Mouse (Mus musculus) MEL (cell line): ENCODE results near the gene 4930512M02Rik.

Experiments used
- CHD2 ChIP-seq: IDR thresholded peaks from 2 replicates; pipeline ENCODE4 v1.6.1; 2011; ENCODE audit warnings: low read length, improper control_type of control experiment
- CTCF ChIP-seq, 3 experiments: IDR thresholded peaks in 2 of 3; conservative IDR thresholded peaks in 1 of 3; 2 replicates each; pipeline ENCODE4 v1.5.1; 2011 to 2012; ENCODE audit warnings: low read length in 3 of 3, low read depth in 2 of 3, mild to moderate bottlenecking in 2 of 3, improper control_type of control experiment in 1 of 3, inconsistent platforms in 1 of 3, mixed read lengths in 1 of 3, moderate library complexity in 1 of 3; ENCODE audit not compliant: control insufficient read depth in 1 of 3, insufficient read depth in 1 of 3, poor library complexity in 1 of 3, severe bottlenecking in 1 of 3
- ELF1 ChIP-seq: IDR thresholded peaks from 2 replicates; pipeline ENCODE4 v1.6.1; 2014; ENCODE audit warnings: low read depth, mild to moderate bottlenecking, inconsistent platforms, low read length, improper control_type of control experiment, moderate library complexity
- MAFK ChIP-seq: IDR thresholded peaks from 2 replicates; pipeline ENCODE4 v1.6.1; 2011; ENCODE audit warnings: low read depth, mild to moderate bottlenecking, low read length, improper control_type of control experiment, borderline replicate concordance
- MXI1 ChIP-seq: IDR thresholded peaks from 2 replicates; pipeline ENCODE4 v1.6.1; 2011; ENCODE audit warnings: mild to moderate bottlenecking, low read depth, low read length, improper control_type of control experiment
- MYC ChIP-seq: IDR thresholded peaks from 2 replicates; pipeline ENCODE4 v1.6.1; 2011; ENCODE audit warnings: low read depth, mild to moderate bottlenecking, low read length, improper control_type of control experiment, moderate library complexity
- NELFE ChIP-seq: IDR thresholded peaks from 2 replicates; pipeline ENCODE4 v1.6.1; 2011; ENCODE audit warnings: low read depth, low read length, improper control_type of control experiment
- POLR2A ChIP-seq, 2 experiments: IDR thresholded peaks; 2 replicates each; pipeline ENCODE4 v1.6.1; 2011 to 2012; ENCODE audit warnings: low read length in 2 of 2, mild to moderate bottlenecking in 2 of 2, control low read depth in 1 of 2, improper control_type of control experiment in 1 of 2, low read depth in 1 of 2, moderate library complexity in 1 of 2; ENCODE audit not compliant: control insufficient read depth in 1 of 2, insufficient read depth in 1 of 2, poor library complexity in 1 of 2
- TAL1 ChIP-seq: IDR thresholded peaks from 2 replicates; pipeline ENCODE4 v1.6.1; 2012; ENCODE audit warnings: mild to moderate bottlenecking, inconsistent platforms, low read length, moderate library complexity, mixed read lengths
- ZNF384 ChIP-seq: IDR thresholded peaks from 2 replicates; pipeline ENCODE4 v1.6.1; 2012; ENCODE audit warnings: low read depth, mild to moderate bottlenecking, inconsistent platforms, low read length, improper control_type of control experiment

- TF ChIP-seq CTCF (IDR thresholded peaks at IDR 0.05 in 2 of 3, conservative IDR thresholded peaks at IDR 0.05 in 1 of 3; ENCODE audit: control insufficient read depth in 1 of 3, insufficient read depth in 1 of 3, low read depth in 2 of 3, low read length in 3 of 3, poor library complexity in 1 of 3, severe bottlenecking in 1 of 3), result no peak
- TF ChIP-seq POLR2A (IDR thresholded peaks at IDR 0.05; ENCODE audit: control insufficient read depth in 1 of 2, insufficient read depth in 1 of 2, low read depth in 1 of 2, low read length in 2 of 2, poor library complexity in 1 of 2), result no peak
- no peak for TF ChIP-seq CHD2
- no peak for TF ChIP-seq ZNF384
- TF ChIP-seq TAL1, result no peak
- TF ChIP-seq NELFE, result no peak
- no peak for TF ChIP-seq ELF1
- no peak for TF ChIP-seq MYC
- no peak for TF ChIP-seq MAFK
- TF ChIP-seq MXI1, result no peak
These were observed 16.7 kb upstream of the 4930512M02Rik start for GRCm38 (mm10) chr11:11644303-11644702.
